Mouse (Mus musculus): ENCODE results near the gene Fgf8.

Gene Fgf8

DNA sequence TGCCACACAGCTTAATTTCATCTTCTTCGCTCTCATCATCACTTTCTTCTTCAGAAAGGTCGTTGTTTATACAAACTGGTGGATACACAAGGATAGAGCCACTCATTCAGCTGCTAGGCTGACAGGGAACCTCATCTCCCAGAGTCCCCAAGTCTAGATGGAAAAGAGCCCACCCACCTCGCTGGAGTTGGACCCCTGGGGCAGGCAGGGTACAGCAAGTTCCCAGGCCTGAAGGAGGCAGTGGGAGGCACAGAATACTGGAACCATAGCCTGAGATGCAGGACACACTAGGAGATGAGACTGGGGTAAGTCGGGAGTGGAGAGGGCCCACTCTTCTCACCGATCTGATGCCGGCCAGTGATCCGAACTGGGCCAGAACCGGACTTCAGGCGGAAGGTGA lies 5.5 kb upstream of the Fgf8 start:
- peak; percentile 30 for DNase-seq (ENCODE audit: low read depth)

DNA sequence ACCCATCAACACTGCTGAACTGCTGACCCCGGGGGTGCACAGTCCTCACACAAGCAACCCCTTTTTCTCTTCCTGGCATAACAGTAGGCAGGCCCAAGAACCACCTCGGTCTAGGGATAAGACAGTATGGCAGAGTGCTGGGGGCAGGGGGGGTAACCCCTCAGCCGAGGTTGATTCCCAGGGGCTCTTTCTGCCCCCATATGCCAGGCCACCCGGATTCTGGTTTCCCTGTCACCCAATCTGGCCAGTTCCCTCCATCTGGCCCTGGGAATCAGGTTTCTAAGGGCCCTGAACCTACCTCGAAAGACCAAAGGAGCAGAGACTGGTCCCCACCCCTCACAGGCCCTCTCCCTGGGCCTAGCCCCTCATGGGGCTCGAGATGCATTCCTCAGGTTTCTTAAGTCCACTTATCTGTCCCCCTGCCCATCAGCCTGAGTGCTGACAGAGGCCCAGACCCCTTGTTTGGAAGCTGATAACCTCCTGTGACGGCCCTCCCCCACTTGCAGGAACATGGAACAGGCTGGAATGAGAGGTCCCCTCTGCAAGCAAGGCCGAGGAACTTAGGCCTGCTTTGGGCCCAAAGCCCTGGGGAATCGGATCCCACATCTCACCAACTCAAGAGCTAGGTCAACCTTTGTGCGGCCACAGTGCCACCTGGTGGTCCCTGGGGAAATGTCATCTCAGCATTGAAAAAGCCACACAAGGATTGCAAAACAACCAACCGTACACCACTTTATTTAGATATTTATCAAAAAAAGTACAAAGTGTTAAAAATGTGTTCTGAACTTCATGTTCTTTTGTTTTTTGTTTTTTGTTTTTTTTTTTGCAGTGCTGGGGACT lies 4.5 kb upstream of the Fgf8 start:
- DNase-seq (ENCODE audit: low read depth) = peak; percentile 91

DNA sequence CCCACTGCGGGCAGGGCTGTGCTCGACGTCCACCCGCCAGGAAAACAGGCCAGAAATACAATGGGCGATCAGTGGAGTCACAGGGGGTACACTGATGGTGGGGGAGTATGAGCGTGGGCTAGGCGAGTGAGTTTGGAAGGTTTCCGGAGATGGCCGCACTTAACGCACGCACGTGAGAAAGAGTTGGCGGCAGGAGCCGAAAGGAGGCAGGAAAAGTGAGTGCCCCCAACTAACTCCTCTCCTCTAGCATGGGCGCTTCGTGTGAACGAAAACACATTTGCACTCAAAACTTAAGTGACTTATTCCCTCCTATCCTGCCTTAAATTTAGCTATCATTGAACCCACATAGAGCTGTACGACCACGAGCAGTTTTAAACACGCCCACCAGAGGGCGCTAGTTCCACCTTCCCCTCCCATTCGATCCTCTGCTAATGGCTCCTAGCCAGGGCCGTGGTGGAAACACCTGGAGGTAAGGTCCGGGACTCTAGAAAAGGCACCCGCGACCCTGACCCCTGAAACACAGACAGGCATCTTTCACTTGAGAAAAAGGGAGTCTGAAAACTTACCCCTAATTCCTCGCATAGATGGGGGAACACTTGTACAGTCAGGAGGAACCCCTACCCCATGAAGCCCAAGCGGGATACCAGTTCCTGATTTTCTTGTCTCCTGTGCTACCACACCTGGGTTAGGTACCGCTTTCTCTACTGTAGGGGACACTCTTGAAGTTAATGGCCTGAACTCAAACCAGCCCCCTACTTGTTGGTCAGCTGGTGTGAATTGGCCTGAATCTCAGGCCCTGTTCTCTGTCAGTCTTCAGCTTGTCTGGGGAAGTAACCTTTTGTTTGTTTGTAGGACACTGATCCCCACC lies 3.7 kb upstream of the Fgf8 start:
- DNase-seq (ENCODE audit: low read depth) = peak; percentile 92

DNA sequence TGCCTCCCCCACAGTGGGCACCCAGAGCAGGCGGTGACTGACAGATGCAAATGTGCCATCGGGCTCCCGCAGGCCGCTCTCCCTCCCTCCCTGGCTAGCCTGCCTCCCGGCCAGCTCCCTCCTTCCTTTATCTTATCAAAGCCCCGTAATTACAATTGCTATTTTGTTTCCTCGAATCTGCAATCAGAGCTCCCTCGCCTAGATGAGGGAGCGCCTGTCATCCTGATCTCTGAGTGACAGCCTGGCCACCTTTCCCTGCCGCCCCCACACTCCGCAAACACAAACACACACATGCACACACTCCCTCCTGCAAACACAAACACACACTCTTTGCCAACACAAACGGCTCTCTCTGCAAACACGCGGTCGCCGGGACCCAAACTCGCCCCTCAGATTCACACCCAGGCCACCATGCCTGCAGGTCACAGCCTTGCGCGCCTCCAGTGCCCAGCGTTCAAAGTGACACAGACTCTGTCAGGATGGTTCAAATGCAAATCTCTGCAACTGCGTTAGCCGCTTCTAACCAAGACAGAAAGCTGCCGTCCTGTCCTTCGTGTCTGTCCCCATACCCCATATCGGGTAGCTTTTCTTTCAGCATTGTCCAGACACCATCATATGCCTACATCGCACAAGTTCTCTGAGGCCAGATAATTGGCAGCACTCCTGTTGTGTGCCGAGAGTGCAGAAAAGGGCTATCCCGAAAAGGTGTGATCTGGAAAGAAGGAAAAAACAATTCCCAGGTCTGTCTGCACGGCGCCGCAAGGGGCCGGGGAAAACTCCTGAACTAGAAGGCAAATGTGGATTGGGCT lies 2.8 kb upstream of the Fgf8 start:
- no peak for DNase-seq (ENCODE audit: low read depth)

DNA sequence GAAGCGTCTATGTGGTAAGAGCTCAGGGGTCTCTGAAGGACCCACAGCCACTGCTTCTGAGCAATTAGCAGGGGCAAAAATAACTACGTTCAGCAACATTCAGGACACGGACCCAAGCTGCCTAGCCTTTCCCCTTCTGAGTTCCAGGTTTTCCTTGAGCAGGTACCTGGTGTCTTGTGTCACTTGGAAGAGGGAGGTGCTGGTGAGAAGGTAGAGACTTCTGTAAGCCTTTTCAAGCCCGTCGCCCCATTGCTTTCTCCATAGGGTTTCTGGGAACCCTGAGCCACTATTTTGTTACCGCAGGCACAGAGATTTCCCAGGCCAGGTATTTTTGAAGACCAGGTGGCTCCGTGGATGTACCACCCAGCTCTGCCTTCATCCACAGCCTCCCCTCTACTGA lies 904 bp upstream of the Fgf8 start:
- no peak for DNase-seq (ENCODE audit: low read depth)

DNA sequence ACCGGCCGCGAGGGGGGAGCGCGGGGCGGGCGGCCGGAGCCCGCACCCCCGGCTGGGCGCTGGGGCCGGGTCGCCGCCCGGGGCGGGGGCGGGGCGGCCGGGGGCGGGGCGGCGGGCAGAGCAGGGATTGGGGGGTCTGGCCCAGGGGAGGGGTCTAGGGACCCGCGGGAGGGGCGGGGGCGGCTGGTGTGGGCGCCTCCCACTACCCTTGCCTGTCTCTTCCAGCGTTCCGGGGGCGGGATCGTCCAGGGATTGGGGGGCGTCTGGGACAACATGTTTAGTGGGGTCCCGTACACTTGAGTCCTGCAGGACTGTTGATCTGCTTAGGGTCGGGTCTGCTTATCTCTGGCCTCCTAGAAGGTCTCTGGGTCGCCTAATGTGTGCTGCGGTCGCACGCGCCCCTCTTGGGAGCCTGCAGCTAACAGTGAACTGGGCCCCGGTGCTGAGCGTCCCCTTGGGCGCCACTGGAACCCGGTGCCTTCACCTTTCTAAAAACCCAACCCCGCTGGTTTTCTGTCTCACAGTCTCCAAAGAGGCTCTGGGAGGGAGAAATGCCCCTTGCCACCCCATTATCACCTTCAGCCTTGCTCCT lies 365 bp upstream of the Fgf8 start:
- no peak for DNase-seq (ENCODE audit: low read depth)

DNA sequence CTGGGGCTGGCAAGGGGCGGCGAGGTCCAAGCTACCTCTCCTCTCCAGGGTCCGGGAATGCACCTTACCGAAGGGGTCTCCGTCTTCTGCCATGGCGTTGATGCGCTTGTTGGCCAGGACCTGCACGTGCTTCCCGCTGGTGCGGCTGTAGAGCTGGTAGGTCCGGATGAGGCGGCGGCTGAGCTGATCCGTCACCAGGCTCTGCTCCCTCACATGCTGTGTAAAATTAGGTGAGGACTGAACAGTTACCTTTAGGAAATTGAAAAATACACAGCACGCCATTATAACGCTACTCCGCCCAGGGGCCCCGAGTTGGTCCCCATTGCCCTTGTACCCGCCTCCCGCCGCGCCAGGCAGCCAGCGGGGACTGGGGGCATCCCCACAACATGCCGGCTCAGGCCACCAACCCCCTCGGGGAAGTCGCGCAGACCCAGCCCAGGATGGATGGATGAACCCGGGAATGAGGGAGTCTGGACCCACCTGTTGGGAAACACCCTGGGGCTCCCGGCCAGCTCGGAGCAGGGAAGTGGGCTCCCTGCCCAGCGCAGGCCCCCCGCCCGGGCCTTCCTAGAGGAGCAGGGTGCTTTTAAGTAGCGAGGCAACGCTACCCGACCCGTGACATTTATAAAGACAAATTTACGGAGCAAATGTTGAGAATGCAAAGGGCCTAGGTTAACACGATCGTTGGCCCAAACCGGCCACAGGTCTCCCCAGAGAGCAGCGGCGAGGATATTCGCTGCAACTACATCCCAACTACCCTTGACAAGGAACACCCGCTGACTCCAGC lies 1.1 kb downstream of the Fgf8 start:
- no peak for DNase-seq (ENCODE audit: low read depth)

DNA sequence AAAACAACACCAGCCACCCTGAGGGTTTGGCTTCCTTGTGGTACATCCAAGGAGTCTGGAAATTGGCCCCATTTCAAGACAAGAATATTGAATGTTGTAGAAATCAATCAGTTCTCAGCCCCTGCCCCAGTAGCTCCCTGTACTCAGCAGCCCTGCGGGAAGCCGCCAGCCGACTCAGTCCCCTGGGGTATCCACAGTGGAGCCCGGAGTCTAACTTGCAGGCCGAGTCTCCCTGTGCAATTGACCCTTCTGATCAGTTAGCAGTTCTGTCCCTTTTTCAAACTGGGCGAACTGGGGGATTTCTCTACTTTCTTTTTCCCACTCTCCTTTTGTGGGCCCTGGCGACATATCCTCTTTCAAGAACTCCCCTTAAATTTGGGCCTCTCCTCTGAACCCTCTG lies 1.9 kb downstream of the Fgf8 start:
- DNase-seq (ENCODE audit: low read depth) = no peak

DNA sequence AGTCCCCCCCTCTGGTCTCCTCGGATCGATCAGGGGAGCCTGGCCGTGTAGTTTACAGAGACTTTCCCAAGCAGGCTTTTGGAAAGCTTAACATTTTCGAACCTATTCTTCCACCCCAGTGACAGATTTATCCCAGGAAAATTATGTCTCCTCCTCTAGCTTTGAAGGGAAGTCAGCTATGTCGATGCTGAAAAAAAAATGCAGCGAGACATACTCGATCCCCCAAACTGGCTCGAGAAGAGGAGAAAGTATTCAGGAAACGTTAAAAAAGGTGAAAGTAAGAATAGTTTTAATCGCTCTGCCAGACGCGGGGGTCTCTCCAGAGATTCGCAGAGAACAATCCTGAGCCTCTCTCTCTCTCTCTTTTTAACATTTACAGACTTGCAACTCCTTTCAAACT lies 2.5 kb downstream of the Fgf8 start:
- DNase-seq (ENCODE audit: low read depth) = no peak

DNA sequence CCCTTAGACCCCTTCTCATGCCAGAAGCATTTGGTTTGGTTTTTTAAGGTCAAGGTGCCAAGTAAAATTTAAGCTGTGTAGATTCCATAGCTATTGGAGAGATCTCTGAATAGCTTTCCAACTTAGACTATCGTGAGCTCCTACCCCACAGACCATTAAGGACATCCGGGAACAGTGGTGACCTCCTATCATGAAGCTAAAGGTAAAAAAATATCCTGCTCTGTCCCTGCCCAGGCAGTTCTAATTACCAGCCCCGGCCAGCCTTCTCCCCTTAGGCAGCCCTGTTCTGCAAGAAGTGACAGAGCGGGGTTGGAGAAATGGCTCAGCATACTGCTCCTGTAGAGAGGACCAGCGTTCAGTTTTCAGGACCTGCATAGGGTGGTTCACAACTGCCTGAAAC lies 4.2 kb downstream of the Fgf8 start:
- DNase-seq (ENCODE audit: low read depth) = no peak

DNA sequence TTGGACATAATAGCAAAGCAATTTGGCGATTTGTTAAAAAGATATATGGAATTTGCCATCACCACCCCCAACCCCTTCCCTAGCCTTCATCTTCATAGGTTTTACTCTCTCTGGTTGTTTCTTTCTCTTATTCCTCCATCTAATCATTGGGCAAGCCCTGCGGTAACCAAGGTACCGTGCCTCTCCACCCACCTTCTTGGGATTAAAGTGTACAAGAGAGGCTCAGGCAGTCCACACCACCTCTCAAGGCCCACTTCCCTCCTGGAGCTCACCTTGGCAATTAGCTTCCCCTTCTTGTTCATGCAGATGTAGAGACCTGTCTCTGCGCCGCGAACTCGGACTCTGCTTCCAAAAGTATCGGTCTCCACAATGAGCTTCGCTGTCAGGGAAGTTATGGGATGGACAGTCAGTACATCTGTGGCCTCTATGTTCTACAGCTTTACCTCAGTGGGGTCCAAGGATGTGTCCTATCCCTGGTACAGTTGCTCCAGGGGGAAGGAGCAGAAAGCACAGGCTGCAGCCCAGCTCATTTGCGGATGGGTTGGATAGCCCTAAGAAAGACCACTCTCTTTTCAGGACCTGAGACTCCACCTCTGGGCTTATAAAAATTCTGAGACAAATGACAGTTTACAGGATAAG lies 4.8 kb downstream of the Fgf8 start:
- no peak for DNase-seq (ENCODE audit: low read depth)

DNA sequence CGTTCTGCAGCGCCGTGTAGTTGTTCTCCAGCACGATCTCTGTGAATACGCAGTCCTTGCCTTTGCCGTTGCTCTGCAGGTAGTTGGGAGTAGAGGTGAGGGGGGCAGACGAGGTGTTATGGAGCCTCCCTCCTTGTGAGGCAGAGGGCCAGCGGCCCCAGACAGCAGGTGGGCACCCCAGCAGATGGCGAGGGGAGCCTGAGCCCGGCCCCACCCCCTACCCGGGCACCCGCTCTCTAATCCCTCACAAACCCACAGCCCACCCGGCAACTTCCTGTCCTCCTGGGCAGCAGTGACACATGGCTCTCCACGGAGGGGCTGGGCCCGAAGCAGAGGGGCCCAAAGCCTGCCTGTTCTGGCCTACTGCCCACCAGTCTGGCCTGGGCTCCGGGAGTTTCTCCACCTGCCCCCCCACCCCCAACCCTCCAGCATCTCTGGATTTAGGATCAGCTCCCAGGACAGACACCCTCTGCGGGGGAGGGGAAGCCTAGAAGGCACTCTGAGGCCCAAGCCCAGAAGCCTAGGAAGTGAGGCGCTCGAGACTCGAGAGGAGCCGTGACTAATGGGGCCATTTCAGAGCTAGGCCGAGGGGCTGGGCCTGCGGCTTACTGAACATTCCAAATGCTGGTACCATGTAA lies 5.4 kb downstream of the Fgf8 start:
- no peak for DNase-seq (ENCODE audit: low read depth)

DNA sequence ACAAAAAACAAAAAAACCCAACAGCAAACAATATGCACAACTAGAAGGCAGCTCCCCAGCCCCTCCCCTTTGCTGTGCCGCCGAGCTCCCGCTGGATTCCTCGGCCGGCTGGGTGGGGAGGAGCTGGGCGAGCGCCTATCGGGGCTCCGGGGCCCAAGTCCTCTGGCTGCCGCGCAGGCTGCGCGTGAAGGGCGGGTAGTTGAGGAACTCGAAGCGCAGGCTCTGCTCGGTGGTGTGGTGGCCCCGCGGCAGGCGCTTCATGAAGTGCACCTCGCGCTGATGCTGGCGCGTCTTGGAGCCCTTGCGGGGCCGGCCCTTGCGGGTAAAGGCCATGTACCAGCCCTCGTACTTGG lies 5.9 kb downstream of the Fgf8 start:
- DNase-seq (ENCODE audit: low read depth) = peak; percentile 41

DNA sequence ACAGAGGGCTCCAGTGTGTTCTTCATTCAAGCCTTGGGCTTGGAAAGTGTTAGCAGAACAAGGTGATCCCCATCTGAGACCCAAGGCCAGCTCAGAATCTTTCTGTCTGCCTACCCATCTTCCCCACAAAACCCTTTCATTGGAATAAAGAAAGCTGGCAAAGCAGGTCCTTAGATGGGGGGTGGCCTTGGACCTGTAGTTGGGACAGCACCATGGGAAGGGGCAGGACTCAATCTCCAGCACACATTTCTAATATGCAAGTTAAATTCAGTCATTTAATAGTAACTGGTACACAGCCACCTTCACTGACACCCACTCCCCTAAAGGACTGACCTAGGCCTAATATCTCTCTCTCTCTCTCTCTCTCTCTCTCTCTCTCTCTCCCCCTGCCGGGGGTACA lies 6.5 kb downstream of the Fgf8 start:
- no peak for DNase-seq (ENCODE audit: low read depth)

DNA sequence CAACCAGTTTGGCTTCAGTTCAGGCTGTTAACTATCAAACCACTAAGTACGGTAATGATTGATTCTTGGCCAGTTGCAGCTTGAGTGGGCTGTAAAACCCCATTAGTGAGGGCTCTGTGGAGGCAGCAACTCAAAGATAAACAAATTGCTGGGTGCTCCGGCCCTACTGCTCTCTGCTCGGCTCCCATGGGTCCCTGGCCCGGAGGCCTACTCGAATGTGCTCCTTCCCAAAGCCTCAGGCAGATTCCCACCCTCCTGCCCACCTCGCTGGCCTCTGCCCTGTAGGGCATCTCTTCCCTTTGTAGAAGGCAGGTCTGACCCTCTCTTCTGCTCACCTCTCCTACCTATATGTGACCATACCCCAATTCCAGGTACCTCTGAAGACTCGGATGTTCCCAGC lies 8.0 kb downstream of the Fgf8 start:
- DNase-seq (ENCODE audit: low read depth) = no peak

DNA sequence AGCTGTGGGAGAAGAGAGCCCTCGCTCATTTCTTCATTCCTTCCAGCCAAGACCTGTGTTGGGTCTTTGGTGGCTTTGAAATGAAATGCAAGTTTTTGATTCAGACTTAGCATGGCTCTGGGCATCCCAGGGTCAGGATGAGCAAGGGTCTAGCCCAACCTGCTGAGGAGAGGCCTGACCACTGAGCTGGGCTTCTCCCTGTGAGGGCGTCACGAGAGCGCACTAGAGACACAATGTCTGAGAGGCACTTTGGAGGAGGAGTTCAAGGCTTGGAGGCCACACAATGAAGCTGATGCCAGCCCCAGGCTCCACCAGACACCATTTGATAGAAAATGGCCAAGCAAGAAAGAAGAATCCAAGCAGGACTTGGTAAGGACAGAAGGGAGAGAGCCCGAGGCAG lies 8.5 kb downstream of the Fgf8 start:
- no peak for DNase-seq (ENCODE audit: low read depth)

DNA sequence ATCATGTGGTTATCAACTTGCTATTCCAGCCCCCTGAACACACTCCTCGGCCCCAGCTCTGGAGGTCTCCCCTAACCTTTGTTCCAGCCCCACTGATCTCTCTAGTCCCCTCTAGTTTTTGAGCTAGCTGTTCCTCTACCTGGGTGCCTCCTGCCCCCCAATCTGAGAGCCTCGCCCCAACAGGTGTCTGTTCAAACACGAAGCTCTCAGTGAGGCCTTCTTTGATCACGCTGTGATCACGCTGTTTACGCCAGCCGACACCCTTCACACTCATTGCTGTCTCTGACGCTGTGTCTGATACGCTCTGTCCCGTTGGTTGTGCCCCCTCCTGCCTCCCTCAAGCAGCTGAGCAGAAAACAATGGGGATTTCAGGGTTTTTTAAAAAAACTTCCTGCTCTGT lies 9.2 kb downstream of the Fgf8 start:
- peak; percentile 9 for DNase-seq (ENCODE audit: low read depth)

DNA sequence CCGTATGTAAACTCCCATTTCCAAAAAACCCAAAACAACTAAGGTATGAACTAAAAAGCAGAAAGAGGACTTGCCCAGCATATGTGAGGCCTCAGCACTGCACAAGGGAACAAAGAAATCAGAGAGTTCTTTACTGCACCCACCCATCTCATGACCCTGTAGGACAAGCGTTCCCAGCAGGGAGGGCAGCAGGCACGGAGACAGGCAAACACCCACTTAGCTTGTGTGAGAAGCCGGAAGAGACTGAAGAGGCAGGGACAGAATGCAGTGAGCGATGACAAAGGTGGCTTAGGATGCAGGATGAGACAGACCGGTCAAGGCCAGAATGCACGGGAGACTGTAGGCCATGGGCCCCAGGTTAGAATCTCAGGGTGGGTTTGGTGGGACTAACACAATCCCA lies 11.1 kb downstream of the Fgf8 start:
- DNase-seq (ENCODE audit: low read depth) = no peak

DNA sequence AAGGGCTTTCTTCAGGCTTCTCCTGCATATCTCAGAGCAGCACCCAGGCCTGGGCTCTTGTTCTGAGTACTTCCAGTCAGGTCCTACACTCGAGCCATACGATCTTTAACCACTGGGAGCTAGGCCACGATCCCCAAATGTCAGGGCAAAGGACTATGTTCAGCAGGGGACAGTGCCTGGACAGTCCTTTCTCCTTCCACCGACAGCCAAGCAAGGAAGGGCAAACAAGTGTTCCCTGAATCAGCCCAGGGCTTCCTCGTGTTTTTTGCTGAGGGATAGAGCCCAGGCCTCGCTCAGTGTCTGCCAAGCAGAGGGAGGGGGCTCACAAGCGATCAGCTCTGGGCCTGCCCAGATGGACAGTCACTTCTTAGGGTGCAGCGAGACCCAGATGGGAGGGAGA lies 12.7 kb downstream of the Fgf8 start:
- no peak for DNase-seq (ENCODE audit: low read depth)

DNA sequence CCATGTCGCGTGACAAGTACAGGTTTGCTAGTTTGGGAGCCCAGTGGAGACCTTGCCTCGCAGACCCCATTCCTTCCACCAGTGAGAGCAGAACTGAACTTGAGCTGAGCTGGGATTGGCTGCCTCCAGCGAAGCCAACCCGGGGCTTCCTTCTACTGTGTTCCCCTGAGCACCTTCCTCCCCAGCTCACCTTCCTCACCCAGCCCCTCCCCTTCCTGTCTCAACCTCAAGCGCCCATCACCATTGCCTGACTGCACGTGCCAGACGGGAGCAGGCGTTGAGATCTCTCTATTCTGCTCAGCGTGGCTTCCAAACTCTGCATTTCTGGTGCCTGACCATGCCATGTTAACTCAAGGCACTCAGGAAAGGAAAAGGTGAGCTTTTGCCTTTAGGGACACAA lies 15.5 kb downstream of the Fgf8 start:
- peak; percentile 25 for DNase-seq (ENCODE audit: low read depth)

Data from naive thymus-derived CD4-positive, alpha-beta T cell, adult 2 months (primary cell).